Mouse (Mus musculus): ENCODE results near the gene Ephb2.

DNA sequence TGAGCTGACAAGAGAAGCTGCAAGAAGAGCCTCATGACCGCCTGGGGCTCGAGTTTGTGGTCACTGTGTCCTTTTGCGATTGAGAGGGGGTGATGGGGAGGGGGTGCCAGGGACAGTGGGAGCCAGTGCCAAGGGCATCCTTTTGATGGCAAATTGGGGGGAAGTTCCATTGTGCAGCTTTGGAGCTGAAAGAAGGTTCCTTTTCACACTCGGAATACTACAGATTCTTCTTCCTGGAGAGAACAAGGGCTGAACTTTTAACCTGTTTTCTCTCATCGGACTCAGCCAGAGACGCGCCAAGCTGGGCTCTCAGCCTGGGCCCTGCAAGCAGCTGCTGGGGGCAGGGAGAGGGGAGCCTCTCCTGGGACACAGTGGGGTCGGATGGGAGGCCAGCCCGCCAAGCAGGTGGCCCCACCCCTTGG, 59.3 kb downstream of the Ephb2 start:
- TF ChIP-seq CTCF (IDR thresholded peaks at IDR 0.05; ENCODE audit: control insufficient read depth, insufficient read depth, insufficient read length): no peak
- TF ChIP-seq MYOD1 (IDR thresholded peaks at IDR 0.05; ENCODE audit: control insufficient read depth, insufficient read length, low read depth): no peak
- no peak for TF ChIP-seq FOSL1 (IDR thresholded peaks at IDR 0.05; ENCODE audit: insufficient read depth, low read length, poor library complexity, severe bottlenecking)

All from C2C12 (cell line).